Mouse (Mus musculus): ENCODE results near the gene Sf3b6.
"Not testable (repeated sequence)": the region's sequence is repeated elsewhere in the genome, so short reads cannot be mapped to it uniquely, and the experiment has no call there.

The Sf3b6 gene

DNA sequence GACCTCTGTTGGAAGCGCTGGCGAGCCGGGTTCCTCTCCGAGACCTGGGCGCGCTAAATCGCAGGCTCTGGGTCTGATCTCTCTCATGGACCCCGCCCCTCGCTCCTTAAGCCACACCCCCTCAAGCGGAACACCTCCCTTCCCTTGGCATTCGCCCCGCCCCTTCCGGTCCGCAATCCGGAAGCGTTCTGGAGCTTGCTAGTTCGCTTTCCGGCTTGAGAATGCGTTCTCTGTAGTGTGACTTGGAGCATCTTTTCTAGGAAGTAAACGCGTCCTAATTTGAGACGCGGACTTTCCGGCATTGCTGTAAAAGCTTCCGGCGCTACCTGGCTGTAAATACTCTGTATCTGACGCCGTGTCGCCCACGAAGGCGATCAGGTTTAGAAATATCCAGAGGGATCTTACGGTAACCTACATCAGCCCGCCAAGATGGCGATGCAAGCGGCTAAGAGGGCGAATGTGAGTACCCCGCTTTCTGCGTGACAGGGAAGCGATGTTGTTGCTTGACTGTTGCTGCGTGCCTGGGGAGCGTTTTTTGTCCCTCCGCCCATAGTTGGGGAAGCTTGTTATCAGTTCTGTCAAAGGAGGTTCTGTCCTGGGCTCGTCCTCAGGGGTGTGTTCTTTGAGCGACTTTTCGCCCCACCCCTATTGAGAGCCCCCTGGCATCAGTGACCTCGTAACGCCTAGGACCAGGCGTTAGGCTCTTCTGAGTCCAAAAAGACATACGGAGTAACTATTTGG lies at the start of gene Sf3b6:
Gene Sf3b6 (plus strand): TSS at position 184 of the 741 bp plus-strand sequence.
- DNase-seq (ENCODE audit: low read depth): peak; percentile 100

DNA sequence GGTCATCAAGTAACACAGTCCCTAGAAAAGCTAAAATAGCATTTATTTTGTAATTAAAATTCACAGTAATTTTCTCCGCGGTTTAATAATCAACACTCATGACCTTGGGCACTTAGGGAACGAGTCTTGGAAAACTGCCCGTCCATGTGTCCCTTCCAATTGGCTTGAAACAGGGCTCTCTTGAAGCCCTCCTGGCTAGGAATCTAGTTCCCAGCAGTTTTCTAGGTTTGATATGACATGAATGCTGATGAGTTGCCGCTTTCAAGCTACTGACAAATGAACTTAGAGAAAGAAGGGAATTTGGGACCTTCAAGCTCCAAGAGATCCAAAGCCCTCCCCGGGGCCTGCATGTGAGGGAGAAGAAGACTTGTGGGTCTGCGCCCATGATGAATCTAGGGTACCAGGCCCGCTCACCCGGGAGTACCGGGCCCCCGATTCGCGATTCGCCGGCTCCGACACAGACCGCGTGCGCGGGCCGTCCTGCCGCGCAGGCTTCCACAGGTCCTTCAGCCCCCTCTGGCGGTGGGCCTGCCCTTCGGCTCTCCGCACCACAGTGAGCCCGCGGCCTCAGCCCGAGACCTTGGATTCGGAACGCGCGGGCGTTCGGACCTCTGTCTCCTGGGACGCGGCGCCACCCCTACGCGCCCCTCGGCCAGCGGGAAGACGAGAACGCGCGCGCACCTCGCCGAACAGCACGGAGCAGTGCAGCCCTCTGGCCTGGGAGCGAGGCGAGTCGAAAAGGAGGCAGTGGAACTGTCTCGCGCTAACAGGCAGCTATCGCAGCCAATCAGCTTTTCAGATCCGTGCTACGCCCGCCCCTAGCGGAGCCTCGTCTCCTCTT lies 48.6 kb upstream of the Sf3b6 start, which contains the start of the genes Pfn4 and Fam228b:
Gene Pfn4 (plus strand): TSS at position 531 of the 841 bp plus-strand sequence.
Gene Fam228b (minus strand): TSS at position 776 of the 841 bp plus-strand sequence.
- peak; percentile 94 for DNase-seq (ENCODE audit: low read depth)

DNA sequence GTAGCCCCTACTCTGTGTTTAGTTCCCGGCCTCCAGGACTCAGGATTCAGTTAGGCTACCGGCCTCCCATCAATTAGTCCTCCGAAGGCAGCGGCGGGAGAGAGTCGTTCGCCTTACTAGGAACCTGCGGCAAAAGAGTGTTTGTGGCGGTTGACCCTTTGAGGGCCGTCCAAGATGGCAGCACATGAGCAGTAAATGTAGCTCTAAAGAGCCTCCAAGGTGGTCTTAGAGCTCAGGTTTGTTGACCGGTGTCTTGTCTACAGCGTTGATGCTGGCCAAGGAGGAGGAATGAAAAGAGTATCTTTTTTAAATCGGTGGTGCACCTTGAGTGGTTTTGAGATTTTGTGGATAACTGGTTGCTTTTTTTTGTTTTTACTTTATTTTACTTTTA lies 48.0 kb upstream of the Sf3b6 start:
- no peak for DNase-seq (ENCODE audit: low read depth)

DNA sequence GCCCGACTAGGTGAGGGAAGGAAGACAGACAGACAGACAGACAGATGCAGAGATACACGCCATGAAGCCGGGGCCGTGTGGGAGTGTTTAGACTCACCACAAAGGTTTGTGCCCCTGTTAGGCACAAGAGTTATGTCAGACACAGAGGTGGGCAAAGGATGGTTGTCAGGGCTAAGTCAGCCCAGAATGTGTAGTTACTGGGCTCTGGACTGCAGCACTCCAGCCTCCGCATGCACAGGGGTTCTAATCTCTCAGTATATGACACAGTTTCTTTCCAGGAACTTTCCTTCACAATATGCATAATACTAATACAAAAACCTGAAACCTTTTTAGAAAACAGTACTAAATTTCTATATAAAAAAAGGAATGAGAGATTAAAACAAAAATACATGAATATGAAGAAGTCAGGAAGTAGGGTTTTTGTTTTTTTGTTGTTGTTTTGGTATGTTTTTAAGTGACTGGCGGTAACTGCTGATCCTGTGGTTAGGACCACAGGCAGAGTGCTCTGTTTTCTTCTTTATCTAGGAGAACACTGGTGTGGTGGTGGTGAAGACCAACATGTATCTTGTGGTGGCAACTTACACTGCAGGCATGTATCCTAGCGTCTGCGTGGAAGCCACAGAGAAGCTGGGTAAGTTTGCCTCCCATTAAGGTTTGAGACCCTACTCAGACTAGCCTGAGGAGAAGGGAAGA lies 42.3 kb upstream of the Sf3b6 start:
- DNase-seq (ENCODE audit: low read depth): no peak

DNA sequence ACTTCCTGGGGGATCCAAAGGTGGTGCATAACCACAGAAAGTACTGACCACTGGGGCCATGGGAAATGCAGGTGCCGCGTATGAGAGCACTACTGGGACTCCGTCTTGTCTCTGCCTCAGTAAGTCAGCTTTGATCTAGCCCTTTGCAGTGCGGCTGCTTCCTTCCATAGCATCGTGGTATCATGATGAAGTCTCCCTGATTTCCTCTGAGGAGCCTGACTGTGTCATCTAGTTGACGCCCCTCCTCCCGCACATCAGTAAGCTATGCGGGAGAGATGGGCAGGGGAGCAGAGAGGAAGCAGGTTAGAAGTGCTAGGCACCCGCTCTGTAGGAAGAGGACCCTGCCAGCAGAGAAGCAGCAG lies 41.8 kb upstream of the Sf3b6 start:
- DNase-seq (ENCODE audit: low read depth): no peak

DNA sequence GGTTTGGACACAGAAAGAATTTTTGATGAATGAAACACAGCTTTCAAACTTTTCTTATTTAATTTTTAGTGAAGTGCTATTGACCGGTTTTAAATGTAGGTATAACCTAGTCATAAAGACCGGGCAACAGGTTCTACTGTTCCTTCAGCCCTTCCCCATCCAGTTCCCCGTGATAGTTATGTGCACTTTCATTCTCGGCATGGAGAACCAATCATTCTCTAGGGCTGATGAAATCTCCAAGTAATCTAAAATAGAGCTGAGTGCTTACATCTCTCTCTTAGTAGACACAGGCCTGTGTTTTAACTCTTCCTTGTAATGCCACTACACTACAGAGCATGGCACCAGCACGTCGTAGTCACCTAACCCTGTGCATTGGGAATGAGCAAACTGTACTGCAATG lies 39.6 kb upstream of the Sf3b6 start:
- DNase-seq (ENCODE audit: low read depth): no peak

DNA sequence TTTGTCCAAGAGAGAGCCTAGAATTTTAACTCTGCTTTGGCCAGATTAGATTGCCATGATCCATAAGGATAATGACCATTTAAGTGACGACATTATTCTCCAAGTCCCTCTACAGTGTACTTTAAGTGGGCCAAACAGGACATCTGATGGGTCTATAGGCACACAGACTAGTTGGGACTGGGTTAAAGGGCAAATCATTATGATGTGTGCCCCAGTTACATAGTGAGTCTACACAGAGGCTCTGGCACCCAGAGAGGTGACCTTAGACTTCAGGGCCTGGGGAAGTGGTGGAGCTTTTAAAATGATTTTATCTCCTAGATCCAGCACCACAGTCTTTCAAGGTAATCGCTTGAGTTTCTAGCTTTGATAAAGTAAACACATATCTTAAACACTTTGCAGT lies 37.1 kb upstream of the Sf3b6 start:
- DNase-seq (ENCODE audit: low read depth): no peak

DNA sequence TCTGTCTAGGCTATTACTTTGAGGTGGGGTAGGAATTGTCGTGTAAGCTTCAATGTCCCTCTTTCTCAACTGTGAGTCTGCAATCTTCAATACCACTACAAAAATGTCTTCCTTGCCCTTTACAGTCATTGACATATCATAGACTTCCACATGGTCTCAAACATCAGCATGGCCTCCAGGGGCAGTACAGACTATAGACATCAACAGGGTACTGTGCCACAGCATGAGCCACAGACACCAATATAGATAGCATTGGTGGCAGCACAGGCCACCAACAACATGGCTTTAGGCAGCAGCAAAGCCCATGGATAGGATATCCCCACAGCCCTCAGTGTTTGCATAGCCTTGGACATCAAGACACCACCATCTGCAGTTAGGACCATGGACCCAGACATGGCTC lies 36.1 kb upstream of the Sf3b6 start:
- no peak for DNase-seq (ENCODE audit: low read depth)

DNA sequence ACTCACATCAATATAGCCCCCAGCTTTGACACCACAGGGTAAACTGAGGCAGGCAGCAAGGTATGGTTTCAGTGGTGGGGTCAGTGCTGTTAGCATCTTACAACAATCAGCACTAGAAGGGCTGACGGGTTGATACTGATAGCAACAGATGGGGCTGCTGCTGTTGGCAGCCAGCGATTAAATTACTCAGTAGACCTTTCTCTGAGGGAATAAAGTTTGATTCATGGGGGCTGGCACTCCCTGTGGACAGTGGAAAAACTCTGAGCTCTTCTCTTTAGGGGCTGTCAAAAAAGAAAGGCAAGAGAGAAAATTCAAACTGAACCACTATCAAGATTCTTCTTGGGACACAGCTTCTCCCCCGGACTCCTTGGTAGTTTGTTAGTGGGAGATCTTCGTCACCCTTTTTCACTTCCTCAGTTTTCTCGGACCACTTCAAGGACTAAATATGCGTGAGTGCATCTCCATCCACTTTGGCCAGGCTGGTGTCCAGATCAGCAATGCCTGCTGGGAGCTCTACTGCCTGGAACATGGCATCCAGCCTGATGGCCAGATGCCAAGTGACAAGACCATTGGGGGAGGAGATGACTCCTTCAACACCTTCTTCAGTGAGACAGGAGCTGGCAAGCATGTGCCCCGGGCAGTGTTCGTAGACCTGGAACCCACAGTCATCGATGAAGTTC lies 35.5 kb upstream of the Sf3b6 start:
- DNase-seq (ENCODE audit: low read depth): not testable (repeated sequence)

DNA sequence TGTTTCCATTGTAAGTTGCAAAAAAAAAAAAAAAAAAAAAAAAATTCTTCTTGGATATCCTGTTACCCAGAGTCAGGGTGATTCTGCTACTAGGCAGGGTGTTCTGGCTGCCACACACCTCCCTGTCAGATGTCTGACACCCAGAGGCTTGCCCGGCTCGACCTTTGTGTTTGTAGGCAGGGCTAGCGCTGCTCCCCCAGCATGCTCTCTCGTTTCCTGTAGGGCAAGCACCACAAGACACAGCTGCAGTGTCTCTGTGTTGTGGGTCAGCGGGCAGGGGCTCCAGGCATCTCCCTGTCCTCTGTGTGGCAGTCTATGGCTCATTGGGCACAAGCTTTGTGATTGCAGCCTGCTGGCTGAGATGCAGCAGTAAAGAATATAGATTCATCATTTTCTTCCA lies 33.7 kb upstream of the Sf3b6 start:
- DNase-seq (ENCODE audit: low read depth): no peak

DNA sequence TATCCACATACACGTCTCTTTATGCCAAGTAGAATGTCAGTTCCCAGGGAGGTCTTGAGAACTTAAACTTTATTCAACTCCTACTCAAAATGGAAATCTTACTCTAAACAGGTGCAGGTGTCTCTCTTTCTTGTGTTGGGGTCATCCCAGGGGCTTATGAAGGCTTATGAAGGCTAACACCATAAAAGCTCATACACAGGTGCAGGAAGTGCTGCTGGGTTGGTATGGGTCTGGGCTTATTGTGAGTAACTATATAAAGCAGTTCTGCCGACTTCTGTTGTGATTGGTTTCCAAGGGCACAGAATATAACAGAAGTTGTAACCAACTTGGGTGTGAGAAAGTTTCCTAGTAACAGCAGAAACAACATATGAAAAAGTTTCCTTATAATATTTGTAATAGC lies 32.9 kb upstream of the Sf3b6 start:
- no peak for DNase-seq (ENCODE audit: low read depth)

DNA sequence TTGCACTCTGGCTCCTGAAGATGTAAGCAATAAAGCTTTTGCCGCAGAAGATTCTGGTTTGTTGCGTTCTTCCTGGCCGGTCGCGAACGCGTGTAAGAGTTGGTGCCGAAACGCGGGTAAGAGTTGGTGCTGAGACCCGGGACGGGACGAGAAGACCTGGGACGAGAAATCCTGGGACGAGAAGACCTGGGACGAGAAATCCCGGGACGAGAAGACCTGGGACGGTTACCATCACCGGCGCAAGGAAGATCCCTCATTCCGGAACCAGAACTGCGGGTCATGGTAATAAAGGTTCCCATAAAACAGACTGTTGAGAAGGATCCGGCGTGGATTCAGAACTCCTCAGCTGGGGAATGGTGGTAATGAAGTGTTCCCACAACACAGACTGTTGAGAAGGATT lies 29.2 kb upstream of the Sf3b6 start:
- DNase-seq (ENCODE audit: low read depth): not testable (repeated sequence)

DNA sequence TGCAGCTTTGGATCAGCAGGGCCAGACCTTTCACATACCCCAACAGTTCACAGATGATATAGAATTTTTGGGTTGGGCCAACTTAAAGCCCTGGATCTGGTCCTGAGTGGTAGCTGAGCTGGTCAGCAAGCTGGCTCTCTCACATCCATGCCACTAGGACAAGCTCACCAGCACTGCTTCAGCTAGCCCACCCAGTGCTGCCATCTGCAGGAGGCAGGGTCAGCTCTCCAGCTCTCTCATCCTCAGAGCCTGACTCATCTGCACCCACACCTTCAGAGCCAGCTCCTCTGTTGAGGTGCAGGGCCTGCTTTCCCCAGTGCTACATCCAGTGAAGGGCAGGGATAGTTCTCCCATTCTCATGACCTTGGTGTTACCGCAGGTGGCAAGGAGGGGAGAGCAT lies 23.6 kb upstream of the Sf3b6 start:
- DNase-seq (ENCODE audit: low read depth): no peak

DNA sequence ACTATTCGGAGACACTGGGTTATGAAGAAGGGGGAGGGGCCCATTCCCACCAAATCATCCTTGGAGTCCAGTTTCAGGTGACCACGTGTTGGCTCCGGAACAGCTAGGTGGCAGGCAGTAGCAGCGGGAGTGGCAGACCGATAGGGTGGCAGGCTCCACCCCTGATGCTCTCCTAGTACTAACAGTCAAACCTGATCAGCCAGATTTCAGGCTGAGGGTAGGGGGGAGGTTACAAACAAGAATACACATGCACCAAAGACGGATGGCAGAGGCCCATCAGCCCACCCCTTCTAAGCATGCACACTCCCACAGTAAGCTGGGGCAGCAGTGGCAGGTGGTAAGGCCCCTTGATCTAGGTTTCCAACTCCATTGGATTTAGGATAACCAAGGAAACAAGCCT lies 19.9 kb upstream of the Sf3b6 start:
- not testable (repeated sequence) for DNase-seq (ENCODE audit: low read depth)

DNA sequence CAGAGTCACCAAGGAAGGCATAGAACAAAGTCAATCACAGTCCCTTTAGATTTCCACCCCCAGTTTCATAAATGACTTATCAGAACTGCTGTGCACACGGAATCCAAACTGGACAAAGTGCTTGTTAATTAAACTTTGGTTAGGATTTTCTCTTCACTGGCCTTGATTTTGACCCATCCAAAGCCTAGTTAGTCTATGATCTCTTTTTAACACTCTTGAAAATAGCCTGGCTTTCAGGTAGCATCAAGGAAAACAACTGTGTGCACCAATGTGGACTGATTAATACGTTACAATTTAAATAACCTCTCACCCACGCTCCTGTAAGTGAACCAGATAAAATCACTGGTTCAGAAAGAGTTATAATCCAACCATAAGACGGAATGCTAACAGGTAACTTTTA lies 6.3 kb upstream of the Sf3b6 start:
- no peak for DNase-seq (ENCODE audit: low read depth)

DNA sequence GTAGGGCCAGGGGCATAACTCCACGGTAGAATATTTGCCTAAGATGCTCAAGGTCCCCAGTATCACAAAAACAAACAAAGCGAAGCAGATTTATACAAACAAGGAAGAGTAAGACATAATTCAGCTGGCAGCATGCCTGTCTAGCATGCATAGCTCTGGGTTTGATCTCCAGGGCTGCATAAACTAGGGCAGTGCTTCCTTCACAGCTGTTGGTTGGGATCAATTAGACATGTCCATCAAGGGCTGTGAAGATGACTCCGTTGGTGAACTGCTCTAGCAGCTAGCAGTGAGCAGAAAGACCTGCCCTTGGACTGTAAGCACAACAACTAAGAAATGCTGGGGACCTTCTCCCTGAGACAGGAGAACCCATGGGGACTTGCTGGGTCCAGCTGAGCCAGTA lies 5.6 kb upstream of the Sf3b6 start:
- no peak for DNase-seq (ENCODE audit: low read depth)

DNA sequence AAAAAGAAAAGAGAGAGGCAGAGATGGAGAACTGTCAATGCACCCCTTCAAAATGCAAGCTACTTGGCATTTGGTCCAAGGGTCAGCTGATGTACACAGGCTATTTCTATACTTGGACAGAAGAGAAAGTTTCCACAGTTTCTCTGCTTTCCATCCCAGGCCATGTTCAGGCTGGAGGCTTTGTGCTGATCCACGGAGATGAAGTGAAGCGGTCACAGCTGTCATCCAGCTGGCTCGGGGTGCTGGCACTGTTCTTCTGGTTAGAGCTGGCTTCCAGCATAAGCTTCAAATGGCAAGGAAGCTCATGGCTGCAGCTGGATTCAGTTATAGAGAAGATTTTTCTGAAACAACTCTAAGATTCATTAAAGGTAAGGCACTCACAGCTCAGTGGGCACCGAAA lies 3.7 kb upstream of the Sf3b6 start:
- DNase-seq (ENCODE audit: low read depth): no peak

DNA sequence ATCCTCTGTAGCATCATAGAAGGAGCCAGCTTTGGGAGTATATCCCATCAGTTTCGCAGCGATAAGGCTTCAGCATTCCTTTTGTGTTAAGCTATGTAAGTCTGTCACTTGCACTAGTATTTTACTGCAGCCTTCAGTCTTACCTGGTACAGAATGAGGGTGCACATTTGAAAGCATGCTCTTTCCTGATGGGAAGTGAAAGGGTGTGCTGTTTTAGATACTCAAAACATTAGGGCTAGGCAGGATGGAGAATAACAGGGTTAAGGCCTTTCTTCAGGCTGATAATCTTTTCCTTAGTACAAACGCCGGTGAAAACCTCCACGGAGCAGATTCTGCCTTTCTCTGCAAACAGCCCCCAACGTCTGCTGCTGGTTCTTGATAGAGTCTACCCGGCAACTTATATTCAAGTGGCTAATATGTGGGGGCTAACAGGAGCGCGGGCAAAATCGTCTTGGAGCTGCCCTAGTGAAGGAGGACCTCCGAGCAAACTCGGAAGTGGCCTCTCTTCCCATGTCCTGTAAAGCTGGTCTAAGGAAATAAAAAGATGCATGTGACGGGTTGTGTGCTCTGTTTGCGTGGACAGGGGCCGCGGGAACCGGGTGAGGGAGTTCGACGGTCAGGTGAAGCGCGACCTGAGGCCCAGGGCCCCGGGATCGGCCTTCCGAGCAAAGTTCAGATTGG lies 524 bp upstream of the Sf3b6 start:
- no peak for DNase-seq (ENCODE audit: low read depth)

DNA sequence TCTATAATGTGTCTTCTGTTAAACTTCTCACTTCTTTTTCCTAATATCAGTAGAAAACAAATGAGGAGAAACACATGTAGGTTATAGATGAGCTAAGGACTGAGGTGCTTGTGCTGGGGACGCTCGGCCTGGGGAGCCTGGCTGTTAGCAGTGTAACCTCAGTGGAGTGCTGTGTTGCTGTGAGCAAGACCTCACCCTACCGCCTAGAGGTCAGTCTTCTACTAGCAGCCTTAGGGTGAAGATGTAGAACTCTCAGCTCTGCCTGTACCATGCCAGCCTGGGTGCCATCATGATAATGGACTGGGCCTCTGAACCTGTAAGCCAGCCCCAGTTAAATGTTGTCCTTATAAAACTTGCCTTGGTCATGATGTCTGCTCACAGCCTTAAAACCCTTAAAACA lies 9.9 kb downstream of the Sf3b6 start:
- DNase-seq (ENCODE audit: low read depth): no peak

DNA sequence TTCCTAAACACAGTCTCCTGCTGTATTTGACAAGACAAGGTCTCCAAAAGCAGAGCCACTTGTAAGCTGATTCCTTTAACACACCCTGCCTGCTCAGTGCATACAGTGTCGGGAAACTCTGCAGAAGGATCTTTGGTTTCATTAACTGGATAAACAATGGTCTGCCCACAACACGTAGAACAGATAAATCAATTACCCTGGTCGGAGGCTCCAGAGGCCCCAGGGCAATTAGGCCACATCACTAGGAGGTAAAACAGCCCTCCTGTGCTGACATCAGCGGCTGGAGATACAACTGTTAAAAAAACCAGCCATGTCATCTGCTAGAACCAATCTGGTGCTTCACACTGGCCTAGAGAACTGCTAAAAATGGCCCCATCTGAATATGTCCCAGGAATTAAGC lies 19.6 kb downstream of the Sf3b6 start:
- no peak for DNase-seq (ENCODE audit: low read depth)

DNA sequence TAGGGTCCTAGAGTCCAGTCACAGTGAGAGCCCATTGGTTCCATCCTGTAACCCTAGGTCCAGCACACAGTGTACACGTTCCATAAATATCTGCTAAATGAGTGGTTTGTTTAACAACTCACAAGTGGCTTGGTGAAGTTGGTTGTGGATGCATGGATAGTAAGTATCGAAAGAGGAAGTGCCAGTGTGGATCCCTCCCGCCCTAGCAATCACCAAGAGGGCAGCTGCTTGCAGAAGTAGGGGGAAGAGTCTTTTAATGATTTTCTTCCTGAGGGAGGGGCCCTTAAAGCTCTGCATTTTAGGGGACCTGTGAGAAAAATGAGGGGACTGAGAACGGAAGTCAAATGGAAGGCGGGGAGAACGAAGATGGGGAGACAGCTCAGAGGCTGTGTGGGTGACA lies 22.7 kb downstream of the Sf3b6 start:
- peak; percentile 25 for DNase-seq (ENCODE audit: low read depth)

DNA sequence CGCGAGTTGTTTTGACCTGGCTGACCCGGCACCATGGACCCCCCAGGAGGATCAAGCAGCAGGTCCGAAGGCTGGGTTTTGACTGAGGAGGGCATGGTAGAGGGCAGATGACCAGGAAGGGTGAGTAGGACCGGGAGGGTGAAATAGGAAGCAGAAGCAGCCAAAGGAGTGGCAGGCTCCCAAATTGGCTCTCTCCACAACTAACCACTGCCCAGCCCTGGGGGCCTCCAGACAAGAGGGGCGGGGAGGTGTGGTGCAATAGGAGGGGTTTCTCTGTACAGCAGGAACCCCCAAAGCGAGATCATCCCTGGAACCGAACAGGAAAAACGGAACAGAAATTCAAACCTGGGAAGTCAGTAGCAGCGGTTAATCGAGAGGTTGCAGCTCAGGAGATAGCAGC lies 23.4 kb downstream of the Sf3b6 start:
- DNase-seq (ENCODE audit: low read depth): no peak

Data from induced T-regulatory cell, adult 2 months (primary cell).